Mouse (Mus musculus): ENCODE results near the gene Epb41l1.

DNA sequence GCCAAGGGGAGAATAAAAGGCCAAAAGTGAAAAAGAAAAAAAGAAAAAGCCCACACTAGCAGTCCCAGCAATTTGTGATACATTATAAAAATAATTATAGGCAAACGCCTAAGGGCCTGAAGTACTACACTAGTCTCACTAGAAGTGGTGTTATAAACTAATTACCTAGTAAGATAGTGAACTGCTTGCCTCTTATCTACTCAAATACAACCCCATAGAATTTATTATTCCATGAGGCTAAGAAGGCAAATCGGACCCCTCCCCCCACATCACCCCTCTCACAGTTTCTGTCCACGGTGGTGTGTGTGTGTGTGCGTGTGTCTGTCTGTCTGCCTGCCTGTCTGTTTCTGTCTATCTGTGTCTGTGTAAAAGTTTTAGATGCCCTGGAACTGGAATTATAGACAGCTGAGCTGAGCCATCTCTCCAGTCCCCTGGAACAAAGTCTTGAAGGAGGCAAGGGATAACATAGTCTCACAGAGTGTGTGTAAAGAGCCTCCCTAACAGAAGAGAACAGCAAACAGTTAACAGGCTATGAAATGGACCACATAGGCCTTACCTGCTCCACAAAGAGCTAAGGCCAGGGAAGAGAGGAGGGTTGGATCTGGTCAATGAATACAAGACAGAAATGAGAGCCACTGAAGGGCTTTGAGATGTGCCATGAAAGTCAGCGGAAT, 27.4 kb upstream of the Epb41l1 start:
- TF ChIP-seq CTCF (IDR thresholded peaks at IDR 0.05; ENCODE audit: control insufficient read depth, insufficient read depth, insufficient replicate concordance, low read depth, low read length), result no peak
- TF ChIP-seq POLR2A (IDR thresholded peaks at IDR 0.05; ENCODE audit: control insufficient read depth, low read depth, low read length), result no peak
